Mouse (Mus musculus) C2C12 (cell line): ENCODE results near the gene Lbx2.

Experiments used
- CEBPB ChIP-seq: IDR thresholded peaks from one replicate; pipeline ENCODE4 v1.6.1; 2011; ENCODE audit warnings: low read depth, mild to moderate bottlenecking, control low read depth, moderate library complexity
- CTCF ChIP-seq: IDR thresholded peaks from one replicate; pipeline ENCODE4 v1.5.1; 2011; ENCODE audit not compliant: control insufficient read depth, insufficient read depth, insufficient read length
- MAX ChIP-seq: IDR thresholded peaks from one replicate; pipeline ENCODE4 v1.6.1; 2011; ENCODE audit warnings: mild to moderate bottlenecking, control low read depth
- MYOD1 ChIP-seq: IDR thresholded peaks from one replicate; pipeline ENCODE4 v1.6.1; 2011; ENCODE audit warnings: low read depth; ENCODE audit not compliant: control insufficient read depth, insufficient read length
- USF1 ChIP-seq: IDR thresholded peaks from one replicate; pipeline ENCODE4 v1.6.1; 2011; ENCODE audit warnings: low read depth, mild to moderate bottlenecking, control low read depth, moderate library complexity

- TF ChIP-seq CTCF (no peak), MAX (no peak), MYOD1 (no peak), CEBPB (no peak), USF1 (no peak)
These were observed 41.4 kb upstream of the Lbx2 start for GRCm38 (mm10) chr6:83044742-83045141.
